Mouse (Mus musculus): ENCODE measurements around the gene Myl4. TPM values are rescaled to one million over a fixed set of nuclear protein-coding genes. Genes with fewer than 3 reads are reported as not detected.

Myl4 gene
- polyA plus RNA-seq, 1 experiment from 2014 or later, result 4.6 TPM

DNA sequence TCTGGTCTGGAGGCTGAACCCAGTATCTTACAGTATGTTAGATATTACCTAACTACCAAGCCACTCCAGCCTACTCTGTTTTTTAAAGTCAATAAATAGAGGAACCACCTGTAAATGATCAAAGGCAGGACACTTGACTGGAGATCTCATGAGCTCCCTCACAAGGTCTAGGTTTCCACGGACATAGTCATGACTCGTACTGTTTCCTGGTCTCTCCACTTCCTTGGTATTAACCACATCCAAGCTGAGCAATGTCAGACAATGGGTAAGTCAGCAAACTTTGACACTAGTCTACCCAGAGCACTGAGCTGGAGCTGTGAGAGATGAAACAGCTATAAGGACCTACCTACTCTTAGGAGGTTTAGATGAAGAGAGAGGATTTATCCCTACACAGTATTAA lies 88.4 kb downstream of the Myl4 start:
- DNase-seq (no peak), ATAC-seq (ENCODE audit: low read depth) (no peak)
- 32% methylated on average over 2 of the region's 2 CpGs for whole genome bisulfite sequencing (ENCODE audit: insufficient replicate concordance)
- Histone ChIP-seq H3K4me3 (replicated peaks) (no peak overlapping the region), H3K4me2 (no peak overlapping the region), H3K4me1 (replicated peaks) (no peaks in the 10 kb centered on the region), H3K27ac (no peak overlapping the region), H3K9ac (no peak overlapping the region), H3K9me3 (replicated peaks) (no peaks in the 10 kb centered on the region), H3K27me3 (no peaks in the 10 kb centered on the region), H3K36me3 (no peaks in the 10 kb centered on the region)

DNA sequence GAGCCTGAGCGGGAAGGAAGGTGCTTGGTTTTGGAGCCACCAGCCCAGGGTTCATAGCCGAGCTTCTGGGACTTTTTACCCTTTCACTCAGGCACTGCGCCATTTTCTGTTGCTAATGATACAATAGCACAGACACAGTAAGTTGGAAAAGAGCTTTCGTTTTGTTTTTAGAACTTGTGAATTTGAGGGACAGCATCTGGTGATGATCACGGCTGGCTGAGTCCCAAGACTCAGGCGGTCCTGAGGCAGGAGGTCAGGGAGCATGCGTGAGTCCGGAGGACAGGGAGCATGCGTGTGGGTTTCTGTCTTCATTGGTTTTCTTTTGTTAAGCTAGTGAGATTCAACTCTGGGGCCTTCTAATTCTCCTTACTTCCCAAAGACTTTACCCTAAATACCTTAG lies 89.2 kb downstream of the Myl4 start:
- Histone ChIP-seq H3K9ac (no peak overlapping the region), H3K4me1 (replicated peaks) (no peaks in the 10 kb centered on the region), H3K36me3 (no peaks in the 10 kb centered on the region), H3K4me3 (replicated peaks) (no peak overlapping the region), H3K27me3 (no peaks in the 10 kb centered on the region), H3K4me2 (no peak overlapping the region), H3K27ac (no peak overlapping the region), H3K9me3 (replicated peaks) (no peaks in the 10 kb centered on the region)
- DNase-seq (no peak), ATAC-seq (ENCODE audit: low read depth) (no peak)
- WGBS (ENCODE audit: insufficient replicate concordance), result 77% methylated on average over 9 of the region's 9 CpGs

DNA sequence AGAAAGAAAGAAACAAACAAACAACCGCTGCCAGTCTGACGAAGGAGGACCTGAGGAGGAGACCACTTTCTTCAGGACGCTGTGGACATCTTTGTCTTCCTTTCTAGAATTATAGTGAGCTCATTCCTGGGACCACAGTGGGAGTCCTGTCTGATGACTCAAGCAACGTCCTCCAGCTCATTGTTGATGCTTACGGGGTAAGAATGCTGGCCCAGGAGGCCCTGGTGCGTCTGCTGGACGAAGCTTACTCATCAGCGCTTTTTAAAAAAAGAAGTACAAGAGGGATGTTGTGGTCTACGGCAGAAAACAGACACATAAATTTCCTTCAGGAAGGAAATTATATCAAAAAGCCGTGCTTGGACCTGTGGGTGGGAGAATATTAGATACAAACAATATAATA lies 90.4 kb downstream of the Myl4 start:
- Histone ChIP-seq H3K4me3 (replicated peaks) (no peak overlapping the region), H3K9me3 (replicated peaks) (no peaks in the 10 kb centered on the region), H3K27ac (no peak overlapping the region), H3K27me3 (no peaks in the 10 kb centered on the region), H3K9ac (no peak overlapping the region), H3K4me2 (no peak overlapping the region), H3K4me1 (replicated peaks) (no peaks in the 10 kb centered on the region), H3K36me3 (no peaks in the 10 kb centered on the region)
- ATAC-seq (ENCODE audit: low read depth), result no peak
- DNase-seq, result no peak
- 62% methylated on average over 10 of the region's 10 CpGs for WGBS (ENCODE audit: insufficient replicate concordance)

DNA sequence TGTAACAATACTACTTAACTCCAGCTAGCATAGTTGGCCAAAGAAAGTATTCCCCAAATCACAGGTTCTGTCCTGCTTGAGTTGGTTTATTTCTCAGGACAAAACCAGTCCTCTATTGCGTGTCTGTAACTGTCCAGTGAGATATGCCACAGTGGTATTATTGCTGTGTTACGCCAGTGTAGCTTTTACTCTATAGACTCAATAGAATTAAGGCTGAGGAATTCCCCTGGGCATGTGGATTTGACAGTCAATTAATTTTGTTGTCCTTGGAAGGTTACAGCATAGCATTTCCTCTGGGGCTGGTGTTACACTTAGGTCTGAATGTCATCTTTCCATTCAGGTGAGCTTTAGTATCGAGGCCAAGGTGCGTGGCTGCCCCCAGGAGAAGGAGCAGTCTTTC lies 92.8 kb downstream of the Myl4 start:
- ATAC-seq (ENCODE audit: low read depth), result no peak
- DNase-seq, result no peak
- Histone ChIP-seq H3K27ac (no peak overlapping the region), H3K27me3 (no peaks in the 10 kb centered on the region), H3K9me3 (replicated peaks) (no peaks in the 10 kb centered on the region), H3K4me3 (replicated peaks) (no peak overlapping the region), H3K9ac (no peak overlapping the region), H3K4me1 (replicated peaks) (peaks cover 4% of the 10 kb centered on the region; the same call in 1 of the 2 replicates), H3K36me3 (no peaks in the 10 kb centered on the region), H3K4me2 (no peak overlapping the region)
- 74% methylated on average over 4 of the region's 4 CpGs for WGBS (ENCODE audit: insufficient replicate concordance)

Other genes starting within 250 kb of the Myl4 start
- gene Kansl1, start 81.8 kb upstream of the Myl4 start, polyA plus RNA-seq (2015; fragmentation: Nextera tagmentation; extraction: Ambion mirVana), result 4.8 and 6.4 TPM in 2 replicates
- gene Cdc27, start within 50 bp of the Myl4 start, polyA plus RNA-seq (2015; fragmentation: Nextera tagmentation; extraction: Ambion mirVana), result 22.9 and 29.4 TPM in 2 replicates
- 16.5 and 21.4 TPM in 2 replicates for gene Itgb3, start 57.3 kb downstream of the Myl4 start, polyA plus RNA-seq (2015; fragmentation: Nextera tagmentation; extraction: Ambion mirVana)
- gene Gm11639, start 135.0 kb downstream of the Myl4 start, polyA plus RNA-seq (2015; fragmentation: Nextera tagmentation; extraction: Ambion mirVana), result 0.06 and 0.07 TPM in 2 replicates